Mouse (Mus musculus) gastrocnemius, postnatal 10 days (tissue): ENCODE measurements around the gene Tapt1. TPM values are rescaled to one million over a fixed set of nuclear protein-coding genes. Genes with fewer than 3 reads are reported as not detected.

ENCODE experiments used
- DNase-seq: peaks from one replicate; pipeline ENCODE4 v3.0.0; 2021; ENCODE audit warnings: mixed read lengths
- total RNA-seq, 2 experiments: library from RNA; stranded (reverse); gene quantifications; 2 replicates each; pipeline ENCODE4 v1.2.3; 2021

Tapt1 gene
- total RNA-seq, 2 experiments from 2014 or later: 31.7 to 33.1 TPM

GRCm38 (mm10) chr5:44234606-44235005 lies 8.2 kb upstream of the Tapt1 start:
- DNase-seq: no peak

- no peak for DNase-seq
These were observed 7.5 kb upstream of the Tapt1 start for GRCm38 (mm10) chr5:44233933-44234332.

GRCm38 (mm10) chr5:44228756-44229155 lies 2.3 kb upstream of the Tapt1 start:
- DNase-seq: no peak

GRCm38 (mm10) chr5:44228323-44228722 lies 1.9 kb upstream of the Tapt1 start:
- no peak for DNase-seq

GRCm38 (mm10) chr5:44227462-44227840 lies 1.0 kb upstream of the Tapt1 start:
- DNase-seq: no peak

- peak; percentile 48 for DNase-seq
These were observed 410 bp downstream of the Tapt1 start for GRCm38 (mm10) chr5:44225911-44226520.

- no peak for DNase-seq
These were observed 1.4 kb downstream of the Tapt1 start for GRCm38 (mm10) chr5:44224916-44225600.

GRCm38 (mm10) chr5:44224251-44224650 lies 2.2 kb downstream of the Tapt1 start:
- DNase-seq: no peak

- DNase-seq: no peak
These were observed 3.0 kb downstream of the Tapt1 start for GRCm38 (mm10) chr5:44223341-44223881.

GRCm38 (mm10) chr5:44220430-44220829 lies 6.0 kb downstream of the Tapt1 start:
- DNase-seq: no peak

- no peak for DNase-seq
These were observed 6.6 kb downstream of the Tapt1 start for GRCm38 (mm10) chr5:44219871-44220270.

GRCm38 (mm10) chr5:44218483-44218882 lies 7.9 kb downstream of the Tapt1 start:
- DNase-seq: no peak

- DNase-seq: no peak
These were observed 8.8 kb downstream of the Tapt1 start for GRCm38 (mm10) chr5:44217685-44218041.

- no peak for DNase-seq
These were observed 9.3 kb downstream of the Tapt1 start for GRCm38 (mm10) chr5:44217041-44217684.

- no peak for DNase-seq
These were observed 11.3 kb downstream of the Tapt1 start for GRCm38 (mm10) chr5:44215118-44215517.

GRCm38 (mm10) chr5:44214025-44214424 lies 12.4 kb downstream of the Tapt1 start:
- DNase-seq: no peak

- no peak for DNase-seq
These were observed 13.0 kb downstream of the Tapt1 start for GRCm38 (mm10) chr5:44213391-44213790.

- no peak for DNase-seq
These were observed 14.5 kb downstream of the Tapt1 start for GRCm38 (mm10) chr5:44211818-44212465.

- no peak for DNase-seq
These were observed 19.1 kb downstream of the Tapt1 start for GRCm38 (mm10) chr5:44207286-44207685.

- DNase-seq: no peak
These were observed 19.8 kb downstream of the Tapt1 start for GRCm38 (mm10) chr5:44206651-44207050.

GRCm38 (mm10) chr5:44203410-44203809 lies 23.0 kb downstream of the Tapt1 start:
- no peak for DNase-seq

GRCm38 (mm10) chr5:44201665-44202064 lies 24.8 kb downstream of the Tapt1 start:
- no peak for DNase-seq

- DNase-seq: no peak
These were observed 27.3 kb downstream of the Tapt1 start for GRCm38 (mm10) chr5:44199109-44199508.
